In genomic region chr1:88422045-88422444, GRCm38 (mm10) we compare ENCODE assay signal across 23 mouse cellular contexts. TPM values are rescaled to one million over a fixed set of nuclear protein-coding genes. Genes with fewer than 3 reads are reported as not detected.
A peak's percentile ranks its signal among the peaks of the same experiment; 100 is the strongest.
DNase-seq lines count a peak whose midpoint lies in the region; ATAC-seq and TF ChIP-seq lines count a peak whose summit lies in the region.
"Had no signal": no experiment of that assay in that cellular context is flagged by ENCODE, and none has a peak within 500 bp of the region (broad histone marks: within the 10 kb centered on the region; RNA-seq: fewer than 3 reads in every experiment).

No protein-coding gene starts in this region.

- WGBS in forebrain, embryonic 15.5 days, result 88% methylated on average over 10 of the region's 10 CpGs
- WGBS in forebrain, embryonic 14.5 days, result 84% methylated on average over 10 of the region's 10 CpGs
- 33% methylated on average over 10 of the region's 10 CpGs for WGBS in intestine, postnatal 0 days
- WGBS in liver, embryonic 16.5 days (ENCODE audit: insufficient replicate concordance), result 63% methylated on average over 10 of the region's 10 CpGs

- no peak overlapping the region for H3K4me3 ChIP-seq in forebrain, embryonic 15.5 days
- H3K4me3 ChIP-seq in forebrain, embryonic 14.5 days (ENCODE audit: low read depth, low read length), result no peak overlapping the region
- no peak overlapping the region for H3K4me3 ChIP-seq in intestine, postnatal 0 days (ENCODE audit: low read depth, low read length)
- H3K4me3 ChIP-seq in liver, embryonic 16.5 days (ENCODE audit: low read depth, low read length), result no peak overlapping the region
- H3K4me3 ChIP-seq: midbrain, embryonic 15.5 days; neural tube, embryonic 12.5 days had no signal

- no peaks in the 10 kb centered on the region for H3K27me3 ChIP-seq in forebrain, embryonic 15.5 days
- no peaks in the 10 kb centered on the region for H3K27me3 ChIP-seq in forebrain, embryonic 14.5 days (replicated peaks; ENCODE audit: control insufficient read depth, insufficient read depth, low read length)
- H3K27me3 ChIP-seq in intestine, postnatal 0 days (replicated peaks; ENCODE audit: control insufficient read depth, insufficient read depth, low read length), result no peaks in the 10 kb centered on the region
- H3K27me3 ChIP-seq in liver, embryonic 16.5 days (ENCODE audit: control insufficient read depth, insufficient read depth, low read depth, low read length), result no peaks in the 10 kb centered on the region
- H3K27me3 ChIP-seq: midbrain, embryonic 15.5 days; neural tube, embryonic 12.5 days had no signal

- peak overlapping the region; percentile 66 for H3K27ac ChIP-seq in forebrain, embryonic 15.5 days (replicated peaks)
- H3K27ac ChIP-seq in forebrain, embryonic 14.5 days (ENCODE audit: low read depth, low read length), result no peak overlapping the region
- no peak overlapping the region for H3K27ac ChIP-seq in intestine, postnatal 0 days (ENCODE audit: low read depth, low read length)
- no peak overlapping the region for H3K27ac ChIP-seq in liver, embryonic 16.5 days (ENCODE audit: low read length)
- H3K27ac ChIP-seq: kidney, postnatal 0 days; midbrain, embryonic 15.5 days; neural tube, embryonic 12.5 days had no signal

- ATAC-seq in forebrain, embryonic 15.5 days (replicated peaks), result no peak
- no peak for ATAC-seq in forebrain, embryonic 14.5 days
- ATAC-seq in intestine, postnatal 0 days, result peak; percentile 63
- peak; percentile 67 for ATAC-seq in liver, embryonic 16.5 days (ENCODE audit: low read depth)
- ATAC-seq: hindbrain, embryonic 16.5 days; midbrain, embryonic 15.5 days had no signal

- no peaks in the 10 kb centered on the region for H3K36me3 ChIP-seq in forebrain, embryonic 15.5 days
- H3K36me3 ChIP-seq in forebrain, embryonic 14.5 days (ENCODE audit: control insufficient read depth, insufficient read depth, low read length), result no peaks in the 10 kb centered on the region
- no peaks in the 10 kb centered on the region for H3K36me3 ChIP-seq in intestine, postnatal 0 days (ENCODE audit: control insufficient read depth, insufficient read depth)
- no peaks in the 10 kb centered on the region for H3K36me3 ChIP-seq in liver, embryonic 16.5 days (ENCODE audit: control insufficient read depth, insufficient read depth)
- H3K36me3 ChIP-seq: midbrain, embryonic 15.5 days; neural tube, embryonic 12.5 days had no signal

- TF ChIP-seq CTCF in intestine, postnatal 0 days (IDR thresholded peaks at IDR 0.05; ENCODE audit: low read depth), result no peak; the same call in 1 of the 2 replicates

- no peaks in the 10 kb centered on the region for H3K9me3 ChIP-seq in forebrain, embryonic 15.5 days
- no peaks in the 10 kb centered on the region for H3K9me3 ChIP-seq in forebrain, embryonic 14.5 days (replicated peaks; ENCODE audit: control insufficient read depth, low read length)
- H3K9me3 ChIP-seq in intestine, postnatal 0 days (ENCODE audit: control insufficient read depth), result no peaks in the 10 kb centered on the region
- H3K9me3 ChIP-seq in liver, embryonic 16.5 days (replicated peaks; ENCODE audit: control insufficient read depth, low read length), result no peaks in the 10 kb centered on the region
- H3K9me3 ChIP-seq: midbrain, embryonic 15.5 days; neural tube, embryonic 12.5 days had no signal

- H3K4me2 ChIP-seq in forebrain, embryonic 15.5 days (replicated peaks), result no peak overlapping the region
- H3K4me2 ChIP-seq in forebrain, embryonic 14.5 days (ENCODE audit: low read length), result no peak overlapping the region
- H3K4me2 ChIP-seq in intestine, postnatal 0 days (replicated peaks; ENCODE audit: low read depth), result no peak overlapping the region
- no peak overlapping the region for H3K4me2 ChIP-seq in liver, embryonic 16.5 days (ENCODE audit: low read depth, low read length)
- H3K4me2 ChIP-seq: heart, embryonic 11.5 days; midbrain, embryonic 15.5 days; neural tube, embryonic 12.5 days had no signal

- no peaks in the 10 kb centered on the region for H3K4me1 ChIP-seq in forebrain, embryonic 15.5 days
- no peaks in the 10 kb centered on the region for H3K4me1 ChIP-seq in forebrain, embryonic 14.5 days (ENCODE audit: control insufficient read depth, insufficient read depth, low read length)
- no peaks in the 10 kb centered on the region for H3K4me1 ChIP-seq in intestine, postnatal 0 days (replicated peaks; ENCODE audit: control insufficient read depth, insufficient read depth, low read length)
- H3K4me1 ChIP-seq in liver, embryonic 16.5 days (ENCODE audit: control insufficient read depth, low read depth, low read length), result no peaks in the 10 kb centered on the region; the same call in 1 of the 2 replicates
- H3K4me1 ChIP-seq: neural tube, embryonic 12.5 days had no signal

- no peak overlapping the region for H3K9ac ChIP-seq in forebrain, embryonic 15.5 days (replicated peaks)
- H3K9ac ChIP-seq in forebrain, embryonic 14.5 days (ENCODE audit: low read length), result no peak overlapping the region
- H3K9ac ChIP-seq in intestine, postnatal 0 days (ENCODE audit: low read depth, low read length), result no peak overlapping the region
- H3K9ac ChIP-seq in liver, embryonic 16.5 days (ENCODE audit: low read depth, low read length), result no peak overlapping the region
- H3K9ac ChIP-seq: midbrain, embryonic 15.5 days; neural tube, embryonic 12.5 days had no signal

- no peak for DNase-seq in forebrain, embryonic 14.5 days (ENCODE audit: low spot score)
- peak; percentile 56 for DNase-seq in kidney, adult 9 months
- no peak for DNase-seq in kidney, postnatal 4 days
- no peak for DNase-seq in layer of hippocampus, adult 11-12 months (ENCODE audit: low spot score)
- no peak for DNase-seq in cerebellum, postnatal 36 days
- DNase-seq: adrenal gland, postnatal 14 days; cerebellum, adult 2 months; cerebellum, postnatal 25 days; embryo, embryonic 11 days; layer of hippocampus, adult 9-11 months; lung, postnatal 4 days; right cerebral cortex, postnatal 14 days; spleen, adult 18-20 months; thymus, postnatal 25 days had no signal

RNA-seq across cellular contexts. Expression of gene Spp2, which starts 15.3 kb away (rescaled TPM):
- 0.41 TPM in 1 of 2 replicates, not detected in the other for polyA plus RNA-seq in forebrain, embryonic 15.5 days (2015; fragmentation: Nextera tagmentation; extraction: Ambion mirVana)
- polyA plus RNA-seq in forebrain, embryonic 14.5 days (2014; fragmentation: Nextera tagmentation; extraction: Ambion mirVana), result 0.32 and 0.38 TPM in 2 replicates
- polyA plus RNA-seq in intestine, postnatal 0 days (2015; fragmentation: Nextera tagmentation; extraction: Ambion mirVana), result 121 and 131 TPM in 2 replicates
- 472 and 497 TPM in 2 replicates for polyA plus RNA-seq in liver, embryonic 16.5 days (2015; fragmentation: Nextera tagmentation; extraction: Ambion mirVana)
- polyA plus RNA-seq: gonadal fat pad, adult 2 months; neural tube, embryonic 12.5 days had no signal

Comparison
In these comparisons a context has a peak if more than half of its experiments do, and no peak if none do; other contexts are left out.
1. ATAC-seq: peak in intestine, postnatal 0 days (single experiment) and liver, embryonic 16.5 days (single experiment); none in forebrain, embryonic 15.5 days (single experiment) and forebrain, embryonic 14.5 days (single experiment).
2. RNA of gene Spp2, which starts 15.3 kb away (polyA plus RNA-seq): 472 to 497 TPM in liver, embryonic 16.5 days and 121 to 131 TPM in intestine, postnatal 0 days; 0.32 to 0.38 TPM in forebrain, embryonic 14.5 days and 0.41 TPM in forebrain, embryonic 15.5 days; every median in the first group is over 10 times any median in the second.